Mouse (Mus musculus): Measurements from ENCODE around the gene Kera. TPM values are rescaled to one million over a fixed set of nuclear protein-coding genes. Genes with fewer than 3 reads are reported as not detected.

The Kera gene
- polyA plus RNA-seq, 1 experiment = not detected

- DNase-seq = no peak
- no peak overlapping the region for H3K27ac ChIP-seq (ENCODE audit: control insufficient read depth, insufficient read depth, low read length)
- no peaks in the 10 kb centered on the region for H3K36me3 ChIP-seq (ENCODE audit: control insufficient read depth, insufficient read depth, low read length)
- no peak for TF ChIP-seq POLR2A (IDR thresholded peaks at IDR 0.05; ENCODE audit: control insufficient read depth, extremely low read depth, insufficient read depth, low read length, poor library complexity)
- TF ChIP-seq CTCF (IDR thresholded peaks at IDR 0.05; ENCODE audit: borderline replicate concordance, control insufficient read depth, extremely low read depth, insufficient read depth, low read length, poor library complexity) = no peak
- no peaks in the 10 kb centered on the region for H3K27me3 ChIP-seq (ENCODE audit: control insufficient read depth, insufficient read depth, low read length)
- H3K4me3 ChIP-seq (ENCODE audit: control insufficient read depth, insufficient read depth, low read length) = no peak overlapping the region
- 98% methylated on average over 1 of the region's 1 CpGs for WGBS
- H3K4me1 ChIP-seq (replicated peaks; ENCODE audit: control insufficient read depth, insufficient read depth, low read length) = no peaks in the 10 kb centered on the region
Observed at GRCm38 (mm10) chr10:97659489-97659888, 52.8 kb downstream of the Kera start.

Other genes with a start within 250 kb of the Kera start
- gene Dcn, start 127.3 kb upstream of the Kera start, polyA plus RNA-seq (2012; rRNA removed) = 48.5 and 95.1 TPM in 2 replicates
- 5.9 and 10.3 TPM in 2 replicates for gene Lum, start 41.8 kb upstream of the Kera start, polyA plus RNA-seq (2012; rRNA removed)
- gene Epyc, start 37.2 kb downstream of the Kera start, polyA plus RNA-seq (2012; rRNA removed) = 0.38 and 0.42 TPM in 2 replicates
- 0.12 TPM in 1 of 2 replicates, not detected in the other for gene Ccer1, start 86.2 kb downstream of the Kera start, polyA plus RNA-seq (2012; rRNA removed)
- gene C030005K15Rik, start 119.9 kb downstream of the Kera start, polyA plus RNA-seq (2012; rRNA removed) = not detected in 2 replicates

All from thymus, adult 2 months (tissue).